Mouse (Mus musculus) embryonic fibroblast, embryonic 13.5 days (primary cell): ENCODE data around the gene Sirt4.

Experiments
- CTCF ChIP-seq: IDR thresholded peaks from 2 replicates; pipeline ENCODE4 v1.5.1; 2011; ENCODE audit warnings: mild to moderate bottlenecking, control low read depth, low read length, moderate library complexity, borderline replicate concordance; ENCODE audit not compliant: insufficient read depth
- POLR2A ChIP-seq: IDR thresholded peaks from 2 replicates; pipeline ENCODE4 v1.6.1; 2011; ENCODE audit warnings: low read depth, mild to moderate bottlenecking, control low read depth, low read length, moderate library complexity

- TF ChIP-seq CTCF (no peak), POLR2A (no peak)
These were observed 22.9 kb upstream of the Sirt4 start for GRCm38 (mm10) chr5:115507267-115507980.
